Mouse (Mus musculus): ENCODE results near the gene Vcan.

GRCm38 (mm10) chr13:89735111-89735510 is 7.2 kb downstream of the Vcan start:
- TF ChIP-seq POLR2A (IDR thresholded peaks at IDR 0.05; ENCODE audit: borderline replicate concordance, extremely low read depth, low read depth, low read length) (no peak), CTCF (IDR thresholded peaks at IDR 0.05; ENCODE audit: insufficient read depth, low read length) (no peak)

Data from lung, adult 2 months (tissue).